Mouse (Mus musculus) gastrocnemius, adult 8-10 months (tissue): ENCODE data around the gene Gsta3. TPM values are rescaled to one million over a fixed set of nuclear protein-coding genes. Genes with fewer than 3 reads are reported as not detected.
"Not testable (repeated sequence)": the region's sequence is repeated elsewhere in the genome, so short reads cannot be mapped to it uniquely, and the experiment has no call there.

Source experiments
- DNase-seq, 2 experiments: peaks; one replicate each; pipeline ENCODE4 v3.0.0; 2022; ENCODE audit warnings: low spot score in 2 of 2
- total RNA-seq, 4 experiments: library from RNA; stranded (reverse); gene quantifications; 2 replicates each; pipeline ENCODE4 v1.2.4; 2022

Gene Gsta3
- 1 to 10 TPM in 2 of 4 experiments, under 1 TPM in 2; 0.48 to 1.2 (median 0.86) TPM for total RNA-seq

DNA sequence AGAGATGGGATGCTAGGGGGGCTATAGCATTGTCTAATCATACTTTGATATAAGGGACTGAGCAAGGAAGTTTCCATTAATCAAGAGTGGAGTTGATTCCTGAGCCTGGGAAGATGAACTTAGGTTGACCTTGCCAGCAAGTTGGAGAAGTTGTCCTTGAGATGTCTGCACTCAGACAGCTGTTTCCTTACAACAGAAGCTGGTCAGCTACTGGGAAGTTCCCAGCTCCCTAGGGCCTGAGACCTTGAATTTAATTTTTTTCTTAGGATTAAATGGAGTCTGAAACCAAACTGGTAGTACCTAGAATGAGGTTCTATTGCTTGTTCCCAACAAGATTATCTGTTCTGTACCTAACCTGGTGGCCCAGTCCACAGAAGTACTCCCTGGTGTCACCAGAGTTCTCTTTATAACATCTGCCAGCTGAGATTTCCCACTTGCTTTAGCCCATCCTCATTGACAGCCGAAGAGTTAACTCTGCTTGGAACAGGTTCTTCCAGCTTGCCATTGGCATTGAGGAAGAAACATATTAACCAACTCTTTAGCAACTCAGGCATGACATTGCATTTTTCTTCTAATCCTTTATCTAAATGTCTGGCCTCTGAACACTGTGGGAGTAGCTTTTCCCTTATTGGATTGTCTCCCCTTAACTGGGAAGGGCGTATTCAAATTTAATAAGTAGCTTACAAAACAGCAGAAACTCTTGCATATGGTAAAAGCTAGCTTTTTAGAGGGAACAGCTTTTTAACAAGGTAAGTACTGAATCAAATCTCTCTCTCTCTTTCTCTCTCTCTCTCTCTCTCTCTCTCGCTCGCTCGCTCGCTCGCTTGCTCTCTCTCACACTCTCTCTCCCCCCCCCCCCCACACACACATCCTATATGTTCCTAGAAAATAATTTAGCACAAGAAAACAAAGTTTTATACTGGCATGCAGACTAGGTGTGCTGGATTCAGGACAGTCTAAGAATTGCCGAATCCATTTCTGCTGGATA, at the start of gene Gsta3:
Gene Gsta3 (plus strand): TSS at position 679 of the 988 bp plus-strand sequence.
- no peak for DNase-seq

DNA sequence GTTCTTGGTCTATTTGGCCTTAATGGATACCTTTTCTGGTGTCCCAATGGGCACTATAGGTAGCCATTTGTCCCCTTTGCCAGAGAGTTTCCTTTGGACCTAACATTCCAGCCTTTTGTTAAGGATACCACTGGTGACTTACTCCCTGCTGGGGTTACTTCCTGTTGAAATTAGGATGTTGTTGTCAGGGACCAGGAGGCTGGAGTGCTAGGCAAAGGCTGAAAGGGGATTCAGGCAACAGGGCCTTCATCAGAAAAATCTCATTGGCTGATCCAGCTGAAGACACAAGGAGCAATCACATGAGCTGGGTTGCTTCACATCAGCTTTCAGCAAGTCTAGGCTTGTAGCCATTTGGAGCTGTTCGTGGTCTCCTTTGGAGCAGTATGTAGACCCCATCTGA, 34.1 kb upstream of the Gsta3 start:
- no peak for DNase-seq

DNA sequence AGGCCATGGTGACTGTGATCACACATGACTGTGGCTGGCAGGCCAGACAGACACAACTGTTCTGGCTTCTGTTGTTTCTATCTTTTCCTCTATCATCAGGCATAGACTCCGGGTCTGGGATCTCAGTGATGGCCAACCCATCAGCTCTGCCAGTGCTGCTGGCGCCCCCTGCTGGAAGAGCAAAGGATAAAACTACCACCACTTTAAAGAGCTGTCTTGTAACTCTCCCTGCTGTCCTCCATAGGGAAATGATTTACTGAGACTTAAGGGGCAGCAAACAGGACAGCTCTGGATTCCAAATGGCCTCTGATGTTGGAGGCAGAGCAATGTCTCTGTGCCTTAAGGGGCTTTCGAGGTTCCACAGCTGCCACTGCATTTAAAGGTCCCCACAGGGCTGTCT, 26.9 kb upstream of the Gsta3 start:
- not testable (repeated sequence) for DNase-seq

DNA sequence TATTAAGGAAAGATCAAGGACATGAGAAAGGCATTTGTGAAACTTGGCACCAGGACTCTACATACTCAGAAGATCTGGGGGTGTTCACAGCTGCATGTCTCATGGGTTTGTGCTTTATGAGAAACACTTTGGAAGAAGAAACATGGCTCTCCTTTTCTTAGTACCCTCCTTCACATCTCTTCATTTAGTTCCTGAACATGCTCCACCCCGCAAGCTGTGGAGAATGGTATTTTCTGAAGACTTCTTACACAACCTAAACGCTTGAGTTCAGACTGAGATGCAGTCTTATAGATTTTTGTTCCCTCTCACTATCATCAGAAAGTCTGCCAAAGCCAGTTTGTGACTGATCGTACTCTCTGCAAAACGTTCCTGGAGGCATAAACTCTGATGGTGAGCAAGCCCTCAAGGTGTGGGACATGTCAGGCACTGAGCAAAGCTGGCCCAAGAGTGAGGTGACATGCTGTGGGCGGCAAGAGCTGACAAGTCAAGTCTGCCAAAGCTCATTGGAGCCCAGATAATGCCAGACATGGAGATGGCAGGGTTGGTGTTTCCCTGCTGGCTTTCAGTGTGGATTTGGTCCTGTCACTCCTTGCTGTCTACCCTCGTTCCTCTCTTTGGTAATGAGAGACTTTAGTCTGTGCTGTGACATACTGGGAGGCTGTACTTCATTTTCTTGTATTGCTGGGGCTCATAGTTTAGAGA, 26.2 kb upstream of the Gsta3 start:
- not testable (repeated sequence) for DNase-seq

DNA sequence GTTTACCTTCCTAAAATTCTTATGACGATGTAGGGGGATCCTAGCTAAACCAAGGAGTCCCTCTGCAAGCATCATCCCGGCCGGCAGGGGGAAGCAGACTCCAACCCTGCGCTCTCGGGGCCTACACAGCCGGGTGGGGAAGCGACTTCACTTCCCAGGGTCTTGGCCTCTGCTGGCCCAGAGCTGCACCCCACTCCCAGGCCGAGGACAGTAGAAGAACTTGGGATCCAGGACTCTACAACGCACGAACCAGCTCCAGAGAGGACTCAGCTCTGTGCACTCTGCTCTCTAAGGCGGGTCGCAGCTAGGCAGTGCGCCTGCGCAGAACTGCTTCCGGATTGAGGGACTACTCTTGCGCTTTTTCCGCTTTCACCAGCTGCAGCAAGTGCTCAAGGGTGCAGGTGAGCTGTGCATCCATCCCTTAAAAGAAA, 21.9 kb upstream of the Gsta3 start, which contains the start of gene Tmem14a:
Gene Tmem14a (plus strand): TSS at position 87 of the 431 bp plus-strand sequence.
- DNase-seq, result peak; percentile 66 to 80

DNA sequence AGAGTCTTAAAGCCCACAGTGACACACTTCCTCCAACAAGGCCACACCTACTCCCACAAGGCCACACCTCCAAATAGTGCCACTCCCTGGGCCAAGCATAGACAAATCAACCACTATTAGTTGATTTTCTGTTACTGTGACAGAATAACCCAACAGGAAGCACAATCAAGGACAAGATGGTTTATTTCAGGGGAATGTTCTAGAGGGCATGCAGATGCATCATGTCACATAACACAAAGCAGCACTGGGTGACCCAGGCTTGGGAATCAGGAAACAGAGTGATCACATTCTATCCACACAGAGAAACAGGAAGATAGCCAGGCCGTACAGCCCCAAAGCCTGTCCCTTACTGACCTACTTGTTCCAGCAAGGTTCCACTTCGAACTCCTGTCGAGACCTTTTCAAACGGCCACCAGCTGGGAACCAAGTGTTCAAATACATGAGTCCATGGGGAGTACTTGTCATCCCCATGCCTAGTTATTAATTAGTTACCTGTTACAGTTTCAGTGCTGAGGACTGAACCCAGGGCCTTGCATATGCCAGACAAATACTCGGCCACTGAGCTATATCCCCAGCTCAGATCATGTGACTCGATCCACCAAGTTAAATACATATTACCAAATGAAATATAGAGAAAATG, 12.5 kb upstream of the Gsta3 start:
- DNase-seq, result no peak

DNA sequence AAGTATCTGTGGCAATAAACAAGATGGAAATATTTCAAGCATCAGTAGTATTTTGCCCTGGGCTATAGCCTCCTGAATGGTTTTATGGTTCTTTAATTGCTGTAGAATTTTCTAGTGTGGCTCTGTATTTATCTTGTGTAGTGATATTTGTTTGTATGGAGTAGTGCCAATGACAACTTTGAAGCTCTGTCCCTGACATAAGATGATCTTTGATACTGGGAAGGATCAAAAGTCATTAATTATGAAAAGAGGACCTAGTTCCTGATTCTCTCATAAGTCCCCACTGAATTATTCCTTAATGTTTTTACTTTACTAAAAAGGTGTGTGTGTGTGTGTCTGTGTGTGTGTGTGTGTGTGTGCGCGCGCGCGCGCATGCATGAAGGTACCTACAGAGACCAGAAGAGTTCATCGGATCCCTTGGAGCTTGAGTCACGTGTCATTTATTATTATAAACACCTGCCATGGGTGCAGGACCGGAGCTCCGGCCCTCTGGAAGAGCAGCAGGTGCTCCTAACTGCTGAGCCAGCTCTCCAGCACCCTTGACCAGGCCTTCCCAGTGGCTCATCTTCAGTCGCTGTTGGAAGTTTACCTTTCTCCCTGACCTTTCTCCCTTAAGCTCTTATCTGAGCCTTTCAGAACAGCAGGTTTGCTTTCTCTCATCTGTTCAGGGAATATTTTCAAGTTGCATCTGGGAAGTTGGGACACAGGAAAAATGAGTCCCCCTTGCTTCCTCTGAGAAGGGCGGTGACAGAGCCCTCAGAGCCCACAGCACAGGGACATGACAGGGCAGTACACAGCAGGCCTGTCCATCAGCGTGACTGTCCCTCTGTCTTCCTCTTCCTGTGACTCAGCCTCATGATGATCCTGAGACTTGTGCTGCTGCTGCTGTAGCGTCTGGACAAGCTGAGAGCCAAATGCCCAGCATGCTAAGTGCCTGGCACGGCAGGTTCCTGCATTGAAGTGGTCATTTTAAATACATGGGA, 11.4 kb upstream of the Gsta3 start:
- DNase-seq, result not testable (repeated sequence)

DNA sequence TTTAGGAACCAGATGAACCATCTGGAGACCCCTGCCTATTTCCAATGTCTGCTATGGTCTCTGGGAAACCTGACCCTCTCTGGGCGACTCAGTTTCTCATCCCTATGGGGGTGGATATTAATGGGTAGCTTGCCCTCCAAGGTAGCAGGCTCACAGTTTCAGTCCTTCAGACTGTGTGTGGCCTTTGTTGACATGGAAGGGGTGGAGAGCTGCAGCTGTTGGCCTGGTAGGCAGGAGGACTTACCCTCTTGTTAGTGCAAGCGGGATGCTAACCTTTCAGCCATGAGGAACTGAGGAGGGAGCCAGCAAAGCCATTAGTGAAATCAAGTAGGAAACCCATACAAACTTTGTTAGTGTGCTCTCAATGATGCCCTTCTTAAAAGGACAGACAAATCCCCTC, 10.0 kb upstream of the Gsta3 start:
- DNase-seq, result no peak

DNA sequence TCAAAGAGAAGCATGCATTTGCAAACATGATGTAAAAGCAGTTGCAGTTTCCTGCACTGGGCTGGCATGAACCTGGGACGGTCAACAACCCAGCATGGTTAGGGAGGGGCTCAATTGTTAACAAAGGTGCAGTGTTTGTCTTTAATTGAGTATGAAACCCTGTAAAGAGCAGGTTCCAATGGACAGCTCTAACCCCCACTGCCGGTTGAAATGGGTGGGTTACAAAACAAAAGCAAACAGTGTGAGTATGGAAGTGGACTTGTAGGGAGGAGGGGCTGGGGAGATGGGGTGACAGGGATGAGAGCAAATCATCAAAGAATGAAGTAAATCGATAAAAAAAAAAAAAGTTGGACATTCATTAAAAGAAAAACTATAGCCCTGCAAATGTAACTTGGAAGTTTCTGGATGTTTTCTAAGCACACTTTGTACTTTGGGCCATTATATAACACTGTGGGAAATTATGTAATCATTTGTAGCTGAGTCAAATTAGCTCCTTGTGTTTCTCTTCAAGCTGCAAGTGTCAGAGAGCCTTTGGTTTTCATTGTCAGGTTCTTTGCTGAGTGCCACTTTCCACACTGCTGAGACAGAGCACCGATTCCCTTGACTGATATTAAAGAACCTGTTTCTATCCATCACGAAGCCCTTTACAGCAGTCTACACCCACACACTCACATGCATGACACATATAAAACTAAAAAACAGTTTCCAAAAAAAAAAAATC, 8.5 kb upstream of the Gsta3 start:
- DNase-seq, result no peak

DNA sequence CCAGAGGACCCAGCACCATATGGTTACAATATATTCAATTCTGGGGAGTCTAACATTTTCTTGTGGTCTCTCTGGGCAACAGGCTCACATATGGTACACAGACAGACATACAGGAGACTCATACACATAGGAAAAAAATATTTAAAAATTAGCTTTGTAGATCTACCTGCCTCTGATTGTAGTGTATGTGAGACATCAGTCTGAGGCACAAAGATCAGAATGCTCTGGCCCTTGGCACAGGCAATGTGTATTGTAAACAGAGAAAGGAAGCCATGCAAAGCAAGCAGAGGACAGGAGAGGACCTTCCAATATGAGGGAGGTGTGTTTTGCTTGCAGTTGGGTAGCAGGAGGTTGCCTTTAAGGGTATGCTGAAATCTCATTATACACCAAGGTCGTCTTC, 7.9 kb upstream of the Gsta3 start:
- no peak for DNase-seq

DNA sequence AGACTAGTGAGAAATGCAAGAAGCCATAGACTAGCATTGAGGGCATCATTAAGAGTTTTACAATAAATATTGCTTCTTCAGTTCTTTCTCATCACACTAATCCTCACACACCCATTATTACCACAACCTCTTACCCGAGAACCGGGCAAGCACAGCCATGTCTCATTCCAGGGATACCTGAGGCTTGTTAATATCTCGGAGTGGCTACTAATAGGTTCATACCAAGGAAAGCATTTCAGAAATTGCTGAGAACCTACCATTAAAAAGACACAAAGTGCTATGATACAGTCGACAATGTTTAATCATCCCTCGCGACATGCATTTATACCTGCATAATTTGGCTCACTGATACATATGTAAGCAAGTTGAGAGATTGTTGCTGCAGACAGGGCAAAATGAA, 5.0 kb upstream of the Gsta3 start:
- no peak for DNase-seq

DNA sequence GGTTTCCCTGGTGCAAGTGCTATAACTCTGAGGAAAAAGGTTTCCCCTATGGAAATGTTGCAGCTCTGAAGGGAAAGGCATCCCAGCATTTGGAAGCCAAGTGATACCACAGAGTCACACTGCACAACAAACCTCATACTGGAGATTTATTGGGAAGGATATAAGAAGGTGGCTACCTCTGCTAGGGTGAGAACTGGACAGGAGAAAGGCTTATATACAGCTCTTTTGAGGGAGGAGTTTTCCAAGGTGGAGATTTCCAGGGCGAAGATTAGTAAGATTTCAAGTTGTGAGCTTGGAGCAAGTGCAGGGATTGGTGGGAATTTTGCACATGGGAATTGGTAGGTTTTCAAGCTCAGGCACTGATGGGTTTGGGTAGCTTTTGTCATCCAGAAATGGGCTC, 707 bp downstream of the Gsta3 start:
- no peak for DNase-seq

DNA sequence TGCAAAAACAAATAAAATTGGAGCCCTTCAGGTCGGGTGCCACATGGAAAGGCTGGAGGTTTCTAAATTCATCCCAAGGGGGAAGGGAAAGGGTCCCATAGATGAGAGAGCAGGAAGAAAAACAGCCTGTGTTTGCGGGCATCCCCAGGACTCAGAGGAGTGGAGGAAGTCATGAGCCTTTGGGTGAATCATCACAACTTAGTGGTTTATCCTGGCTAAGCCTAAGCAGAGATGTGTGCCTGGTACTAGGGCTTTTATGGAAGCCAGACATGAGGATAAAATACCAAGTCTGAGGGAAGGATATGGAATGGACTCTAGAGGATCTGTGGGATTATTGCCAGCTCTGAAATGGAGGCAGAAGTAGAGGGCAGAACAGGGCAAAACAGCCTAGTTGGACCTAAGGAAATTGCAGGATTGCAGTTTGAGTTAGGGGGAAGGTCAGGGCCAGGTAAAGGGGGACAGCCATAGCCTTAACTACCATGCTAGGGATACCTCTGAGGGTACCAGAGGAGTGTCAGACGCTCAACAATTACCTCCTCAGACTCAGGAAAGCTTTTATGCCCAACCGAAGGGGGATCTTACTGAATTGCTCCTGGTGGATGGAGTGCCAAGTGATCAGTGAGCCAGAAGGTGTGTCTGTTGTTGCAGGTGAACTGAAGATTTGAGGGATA, 4.0 kb downstream of the Gsta3 start:
- no peak for DNase-seq

DNA sequence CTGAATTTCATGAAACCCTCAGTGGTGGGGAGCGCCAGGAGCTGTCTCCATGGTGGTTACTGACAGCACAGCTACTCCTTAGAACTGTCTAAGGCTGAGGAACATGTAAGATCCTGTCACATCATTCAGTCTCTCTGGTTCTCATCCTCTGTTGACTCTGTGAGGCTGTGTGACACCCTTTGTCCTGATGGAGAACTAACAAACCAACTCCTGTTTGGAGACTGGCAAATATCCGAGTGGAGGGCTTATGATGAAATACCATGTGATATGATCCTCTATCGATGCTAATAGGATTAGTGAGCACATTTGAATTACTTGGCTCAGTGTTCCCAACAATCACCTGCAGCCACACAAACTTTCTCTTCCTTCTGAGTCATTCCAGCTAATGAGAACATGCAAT, 5.7 kb downstream of the Gsta3 start:
- no peak for DNase-seq

DNA sequence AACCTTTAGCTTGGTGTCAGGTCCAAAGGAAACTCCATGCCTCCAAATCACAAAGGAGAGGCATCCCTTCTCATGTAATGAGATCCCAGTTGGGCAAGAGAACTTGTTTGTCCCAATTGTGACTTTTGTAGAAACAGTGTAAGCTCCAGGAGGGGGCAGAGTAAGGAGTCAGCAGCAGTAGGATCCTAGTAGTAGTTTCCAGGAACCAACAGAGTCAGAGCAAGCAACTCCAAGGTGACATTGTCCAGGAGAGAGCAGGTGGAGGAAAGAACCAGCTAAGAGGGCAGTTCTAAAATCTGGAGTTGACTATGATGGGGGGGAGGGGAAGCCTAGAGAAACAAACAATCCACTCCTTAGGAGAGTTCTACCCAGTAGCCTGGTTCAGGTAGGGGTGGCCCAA, 7.5 kb downstream of the Gsta3 start:
- DNase-seq, result no peak

DNA sequence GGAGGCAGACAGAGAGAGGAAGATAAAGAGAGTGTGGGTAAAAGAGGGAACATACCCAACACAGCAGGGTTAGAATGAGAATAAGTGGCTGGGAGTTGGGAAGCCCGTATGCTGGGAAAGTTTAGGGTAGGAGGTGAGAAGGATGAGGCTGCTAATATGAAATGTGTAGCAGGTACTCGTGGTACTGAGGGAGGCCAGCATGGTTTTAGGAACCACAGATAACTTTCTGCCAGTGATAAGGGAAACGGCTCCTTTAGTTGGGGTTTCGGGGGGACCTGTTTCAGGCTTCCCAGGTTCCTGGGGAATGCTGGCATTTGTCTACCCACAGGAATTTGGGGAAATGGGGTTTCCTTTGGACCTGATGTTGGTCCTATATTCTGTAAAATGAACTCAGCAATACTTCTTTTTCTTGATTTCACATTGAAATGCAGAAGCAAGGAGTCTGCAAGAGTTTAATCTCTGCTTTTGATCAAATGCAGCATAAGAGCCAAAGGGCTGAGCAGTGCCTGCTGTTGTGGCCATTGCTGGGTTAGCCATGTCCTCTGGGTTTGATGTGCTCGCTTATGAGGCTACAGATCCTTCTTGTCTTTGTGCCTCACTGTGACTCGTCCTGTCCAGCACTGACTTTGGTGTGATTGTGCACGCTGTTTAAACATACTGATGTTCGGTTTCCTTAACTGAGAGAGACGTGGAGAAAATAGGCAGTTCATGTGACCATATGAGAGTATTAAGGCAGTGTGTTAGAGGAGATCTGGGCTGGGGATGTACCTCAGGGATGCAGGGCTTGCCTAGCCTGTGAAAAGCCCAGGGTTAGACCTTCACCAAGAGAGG, 8.4 kb downstream of the Gsta3 start:
- no peak for DNase-seq

DNA sequence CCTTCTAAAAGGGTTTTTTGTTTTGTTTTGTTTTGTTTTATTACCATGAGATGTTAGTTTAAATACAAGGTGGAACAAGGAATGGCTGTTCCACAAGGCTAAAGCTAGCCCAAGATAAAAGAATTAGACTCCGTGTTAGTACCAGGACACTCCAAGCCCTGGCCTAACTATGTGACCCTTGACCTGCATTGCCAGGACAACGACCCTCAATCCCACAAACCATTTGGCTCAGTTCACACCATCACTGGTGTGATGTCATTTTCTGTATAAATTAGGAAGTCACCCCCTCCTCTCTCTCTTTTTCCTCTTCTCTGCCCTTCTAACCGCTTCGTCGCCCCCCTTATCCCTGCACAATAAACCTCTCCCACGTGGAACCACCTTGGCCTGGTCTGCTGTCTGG, 11.3 kb downstream of the Gsta3 start:
- DNase-seq, result no peak

DNA sequence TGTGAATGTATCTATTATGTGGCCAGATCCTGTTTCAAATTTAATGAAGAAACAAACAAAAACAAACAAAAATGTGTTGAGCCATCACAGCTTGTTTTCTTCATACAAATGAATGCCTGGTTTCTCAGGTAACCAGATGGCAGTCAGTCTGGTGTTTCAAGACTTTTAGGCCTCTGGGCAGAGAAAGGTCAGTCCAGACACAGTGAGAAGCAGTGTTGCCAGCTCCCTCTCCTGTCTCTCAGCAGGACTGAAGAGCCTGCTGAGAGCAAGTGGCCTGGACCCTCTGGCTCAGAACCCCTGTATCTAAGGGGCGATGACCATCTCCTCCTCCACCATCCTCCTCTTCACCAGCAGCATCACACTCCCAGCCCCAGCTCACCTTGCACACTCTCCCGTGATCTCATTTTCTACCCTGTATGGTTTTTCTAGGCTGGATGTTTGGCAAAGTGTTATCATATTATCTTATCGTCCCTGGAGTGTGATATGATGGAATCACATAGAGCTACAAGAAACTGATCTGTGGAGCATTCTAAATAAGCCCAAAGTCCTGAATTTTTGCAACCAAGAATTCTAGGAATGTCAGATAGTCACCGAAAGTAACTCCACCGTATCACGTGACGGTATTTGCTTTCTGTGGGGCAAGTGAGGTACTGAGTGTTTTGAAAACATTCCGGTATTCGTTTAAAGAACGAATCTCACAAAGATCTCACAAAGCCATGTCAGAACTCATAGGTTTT, 12.3 kb downstream of the Gsta3 start:
- no peak for DNase-seq
